24 mouse cellular contexts compared by ENCODE assay signal in genomic region chr4:9104657-9105056, GRCm38 (mm10).
"Had no signal": no experiment of that assay in that cellular context is flagged by ENCODE, and none has a peak within 500 bp of the region (broad histone marks: within the 10 kb centered on the region; RNA-seq: fewer than 3 reads in every experiment).

No protein-coding gene starts in this region.

- H3K9me3 ChIP-seq: hindbrain, embryonic 15.5 days; limb, embryonic 15.5 days had no signal

- H3K4me1 ChIP-seq: heart, embryonic 10.5 days; heart, embryonic 13.5 days; heart, embryonic 15.5 days; hindbrain, embryonic 15.5 days; kidney, embryonic 15.5 days; limb, embryonic 13.5 days; limb, embryonic 15.5 days had no signal

- H3K36me3 ChIP-seq: heart, embryonic 10.5 days; heart, embryonic 13.5 days; heart, embryonic 15.5 days; hindbrain, embryonic 13.5 days; hindbrain, embryonic 15.5 days; kidney, embryonic 15.5 days; limb, embryonic 13.5 days; limb, embryonic 15.5 days had no signal

- DNase-seq: gastrocnemius, postnatal 14 days; gastrocnemius, postnatal 36 days; heart, adult 18-20 months; heart, postnatal 14 days; heart, postnatal 36 days; kidney, adult 11 months; kidney, adult 2 months; kidney, adult 9 months; kidney, postnatal 14 days; kidney, postnatal 36 days; layer of hippocampus, adult 9-11 months; layer of hippocampus, postnatal 36 days; left cerebral cortex, postnatal 4 days had no signal

- H3K27ac ChIP-seq: heart, embryonic 10.5 days; heart, embryonic 13.5 days; heart, embryonic 15.5 days; hindbrain, embryonic 13.5 days; hindbrain, embryonic 15.5 days; hindbrain, postnatal 0 days; kidney, embryonic 15.5 days; kidney, postnatal 0 days; limb, embryonic 13.5 days; limb, embryonic 15.5 days had no signal

- H3K27me3 ChIP-seq: heart, embryonic 13.5 days; heart, embryonic 15.5 days; hindbrain, embryonic 13.5 days; hindbrain, embryonic 15.5 days; kidney, embryonic 15.5 days had no signal

- H3K4me2 ChIP-seq: heart, embryonic 13.5 days; heart, embryonic 15.5 days; hindbrain, embryonic 13.5 days; hindbrain, embryonic 15.5 days; kidney, embryonic 15.5 days; limb, embryonic 13.5 days; limb, embryonic 15.5 days had no signal

- H3K9ac ChIP-seq: heart, embryonic 13.5 days; heart, embryonic 15.5 days; hindbrain, embryonic 13.5 days; hindbrain, embryonic 15.5 days; kidney, embryonic 15.5 days; limb, embryonic 13.5 days; limb, embryonic 15.5 days had no signal

- H3K4me3 ChIP-seq: heart, embryonic 10.5 days; heart, embryonic 13.5 days; heart, embryonic 15.5 days; hindbrain, embryonic 13.5 days; hindbrain, embryonic 15.5 days; kidney, embryonic 15.5 days; limb, embryonic 13.5 days; limb, embryonic 15.5 days had no signal

- ATAC-seq: hindbrain, postnatal 0 days; intestine, embryonic 16.5 days had no signal
